Mouse (Mus musculus): ENCODE measurements at regions not wholly inside any gene's neighbourhood (a gene's known extent, or its start where the extent isn't known, plus 50 kb on each side); places are given as distances from the start of the nearest gene placed in this dataset.

- DNase-seq (ENCODE audit: low read depth, low spot score) (no peak), ATAC-seq (no peak)
- CTCF ChIA-PET = no interaction called here
- H3K27me3 ChIP-seq = no peaks in the 10 kb centered on the region
- in situ Hi-C loops (cut with MboI; ENCODE audit: low pct_unique_long_range_greater_than_20kb) = no loop called here
- POLR2A ChIA-PET = no interaction called here
- TF ChIP-seq CTCF (IDR thresholded peaks at IDR 0.05) = no peak
Measured at GRCm38 (mm10) chr13:101213121-101213916, 380.1 kb upstream of the Slc30a5 start.

GRCm38 (mm10) chr13:101212341-101212895 is 379.2 kb upstream of the Slc30a5 start:
- DNase-seq (ENCODE audit: low read depth, low spot score) = no peak

GRCm38 (mm10) chr13:101208788-101209187 is 375.6 kb upstream of the Slc30a5 start:
- in situ Hi-C loops (cut with MboI; ENCODE audit: low pct_unique_long_range_greater_than_20kb) = no loop called here

More at GRCm38 (mm10) chr13:101212341-101212895, 379.2 kb upstream of the Slc30a5 start:
- in situ Hi-C loops (cut with MboI; ENCODE audit: low pct_unique_long_range_greater_than_20kb) = no loop called here
- no peaks in the 10 kb centered on the region for H3K27me3 ChIP-seq
- no peak for TF ChIP-seq CTCF (IDR thresholded peaks at IDR 0.05)
- CTCF ChIA-PET = no interaction called here
- ATAC-seq = no peak
- POLR2A ChIA-PET = no interaction called here

GRCm38 (mm10) chr13:101203463-101203862 is 370.2 kb upstream of the Slc30a5 start:
- no peak for TF ChIP-seq CTCF (IDR thresholded peaks at IDR 0.05)
- DNase-seq (ENCODE audit: low read depth, low spot score) (no peak), ATAC-seq (no peak)
- H3K27me3 ChIP-seq = peaks cover 5% of the 10 kb centered on the region
- ChIA-PET CTCF (interaction anchor here (1.9 kb wide), 1 partner anchor 14 kb away, joined by 6 read pairs; no protein-coding TSS in a partner anchor), POLR2A (no interaction called here)
- in situ Hi-C loops (cut with MboI; ENCODE audit: low pct_unique_long_range_greater_than_20kb) = no loop called here

More at GRCm38 (mm10) chr13:101208788-101209187, 375.6 kb upstream of the Slc30a5 start:
- ChIA-PET POLR2A (interaction anchor here (0.5 kb wide), 1 partner anchor 219 kb away, joined by 5 read pairs; no protein-coding TSS in a partner anchor), CTCF (interaction anchor here (1.2 kb wide), 2 partner anchors 9 to 12 kb away, joined by 4 to 9 read pairs; no protein-coding TSS in a partner anchor)
- no peaks in the 10 kb centered on the region for H3K27me3 ChIP-seq
- DNase-seq (ENCODE audit: low read depth, low spot score) = no peak
- no peak for ATAC-seq
- no peak for TF ChIP-seq CTCF (IDR thresholded peaks at IDR 0.05)

GRCm38 (mm10) chr13:101202565-101203313 is 369.5 kb upstream of the Slc30a5 start:
- POLR2A ChIA-PET = no interaction called here
- CTCF ChIA-PET = interaction anchor here (1.9 kb wide), 1 partner anchor 15 kb away, joined by 6 read pairs; no protein-coding TSS in a partner anchor
- H3K27me3 ChIP-seq = peaks cover 6% of the 10 kb centered on the region
- ATAC-seq (no peak), DNase-seq (ENCODE audit: low read depth, low spot score) (no peak)
- no peak for TF ChIP-seq CTCF (IDR thresholded peaks at IDR 0.05)
- in situ Hi-C loops (cut with MboI; ENCODE audit: low pct_unique_long_range_greater_than_20kb) = no loop called here

GRCm38 (mm10) chr13:101190249-101190830 is 357.1 kb upstream of the Slc30a5 start:
- in situ Hi-C loops (cut with MboI; ENCODE audit: low pct_unique_long_range_greater_than_20kb) = no loop called here
- DNase-seq (ENCODE audit: low read depth, low spot score) = no peak
- CTCF ChIA-PET = interaction anchor here (0.6 kb wide), 1 partner anchor 240 kb away, joined by 4 read pairs; no protein-coding TSS in a partner anchor
- no peaks in the 10 kb centered on the region for H3K27me3 ChIP-seq
- POLR2A ChIA-PET = no interaction called here
- TF ChIP-seq CTCF (IDR thresholded peaks at IDR 0.05) = no peak
- no peak for ATAC-seq

- no peak for TF ChIP-seq CTCF (IDR thresholded peaks at IDR 0.05)
- in situ Hi-C loops (cut with MboI; ENCODE audit: low pct_unique_long_range_greater_than_20kb) = no loop called here
- DNase-seq (ENCODE audit: low read depth, low spot score) (no peak), ATAC-seq (no peak)
- POLR2A ChIA-PET = no interaction called here
- CTCF ChIA-PET = interaction anchor here (2.1 kb wide), 1 partner anchor 9 kb away, joined by 4 read pairs; no protein-coding TSS in a partner anchor
- H3K27me3 ChIP-seq = no peaks in the 10 kb centered on the region
Measured at GRCm38 (mm10) chr13:101182387-101182786, 349.2 kb upstream of the Slc30a5 start.

- ATAC-seq (no peak), DNase-seq (ENCODE audit: low read depth, low spot score) (no peak)
- no peaks in the 10 kb centered on the region for H3K27me3 ChIP-seq
- TF ChIP-seq CTCF (IDR thresholded peaks at IDR 0.05) = no peak
- in situ Hi-C loops (cut with MboI; ENCODE audit: low pct_unique_long_range_greater_than_20kb) = no loop called here
- ChIA-PET POLR2A (no interaction called here), CTCF (no interaction called here)
Measured at GRCm38 (mm10) chr13:101175017-101175689, 341.9 kb upstream of the Slc30a5 start.

GRCm38 (mm10) chr13:101161768-101162167 is 328.5 kb upstream of the Slc30a5 start:
- TF ChIP-seq CTCF (IDR thresholded peaks at IDR 0.05) = peak; percentile 88
- ATAC-seq = no peak
- ChIA-PET CTCF (no interaction called here), POLR2A (no interaction called here)
- in situ Hi-C loops (cut with MboI; ENCODE audit: low pct_unique_long_range_greater_than_20kb) = loop anchor here (25.0 kb wide), 1 partner anchor 526 kb away; no protein-coding TSS in a partner anchor
- no peaks in the 10 kb centered on the region for H3K27me3 ChIP-seq
- peak; percentile 33 for DNase-seq (ENCODE audit: low read depth, low spot score)

- no peak for DNase-seq (ENCODE audit: low read depth, low spot score)
- TF ChIP-seq CTCF (IDR thresholded peaks at IDR 0.05) = no peak
- ChIA-PET POLR2A (no interaction called here), CTCF (interaction anchor here (0.6 kb wide), 1 partner anchor 20 kb away, joined by 3 read pairs; no protein-coding TSS in a partner anchor)
- no peaks in the 10 kb centered on the region for H3K27me3 ChIP-seq
- in situ Hi-C loops (cut with MboI; ENCODE audit: low pct_unique_long_range_greater_than_20kb) = loop anchor here (25.0 kb wide), 1 partner anchor 527 kb away; no protein-coding TSS in a partner anchor
- no peak for ATAC-seq
Measured at GRCm38 (mm10) chr13:101159878-101160277, 326.7 kb upstream of the Slc30a5 start.

Data from Patski (cell line).